29 mouse cellular contexts compared by ENCODE assay signal in the genomic region with DNA sequence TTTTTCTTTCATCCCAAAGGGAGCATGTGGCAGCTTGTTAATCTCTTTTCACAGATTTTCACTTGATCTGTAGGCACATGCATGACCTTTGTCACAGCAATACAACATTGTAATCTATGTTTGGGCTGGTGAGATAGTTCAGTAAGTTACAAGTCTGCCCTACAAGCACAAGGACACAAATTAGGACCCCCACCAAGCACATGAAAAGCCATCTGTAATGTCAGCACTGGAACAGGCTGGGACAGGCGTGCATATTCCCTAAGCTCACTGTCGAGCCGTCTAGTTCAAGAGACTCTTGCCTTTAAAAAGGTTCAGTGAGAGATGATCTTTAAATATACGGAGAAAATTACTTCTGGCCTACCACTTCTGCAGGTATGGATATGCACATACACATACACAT. TPM values are rescaled to one million over a fixed set of nuclear protein-coding genes. Genes with fewer than 3 reads are reported as not detected.
"Had no signal": no experiment of that assay in that cellular context is flagged by ENCODE, and none has a peak within 500 bp of the region (broad histone marks: within the 10 kb centered on the region; RNA-seq: fewer than 3 reads in every experiment).

No protein-coding gene starts in this region.

- H3K4me2 ChIP-seq: heart, embryonic 11.5 days; heart, embryonic 13.5 days; heart, embryonic 15.5 days; hindbrain, embryonic 12.5 days; hindbrain, embryonic 14.5 days; kidney, embryonic 15.5 days; limb, embryonic 13.5 days; limb, embryonic 15.5 days; liver, embryonic 12.5 days had no signal

- H3K4me1 ChIP-seq: hindbrain, embryonic 12.5 days; kidney, embryonic 15.5 days; limb, embryonic 13.5 days; limb, embryonic 15.5 days; liver, embryonic 12.5 days had no signal

- H3K36me3 ChIP-seq: hindbrain, embryonic 12.5 days; liver, embryonic 12.5 days had no signal

- H3K9me3 ChIP-seq: heart, embryonic 13.5 days; heart, embryonic 15.5 days; hindbrain, embryonic 12.5 days; kidney, embryonic 15.5 days; limb, embryonic 13.5 days; limb, embryonic 15.5 days; liver, embryonic 12.5 days had no signal

- H3K27me3 ChIP-seq: heart, embryonic 13.5 days; heart, embryonic 15.5 days; hindbrain, embryonic 12.5 days; kidney, embryonic 15.5 days; limb, embryonic 13.5 days; limb, embryonic 15.5 days; liver, embryonic 12.5 days had no signal

- H3K9ac ChIP-seq: heart, embryonic 13.5 days; heart, embryonic 15.5 days; hindbrain, embryonic 12.5 days; hindbrain, embryonic 14.5 days; kidney, embryonic 15.5 days; limb, embryonic 13.5 days; limb, embryonic 15.5 days; liver, embryonic 12.5 days; liver, embryonic 14.5 days had no signal

- ATAC-seq: hindbrain, postnatal 0 days; intestine, embryonic 16.5 days; liver, embryonic 12.5 days had no signal

- H3K4me3 ChIP-seq: heart, adult 2 months; heart, embryonic 13.5 days; heart, embryonic 15.5 days; hindbrain, embryonic 12.5 days; kidney, embryonic 15.5 days; limb, embryonic 13.5 days; limb, embryonic 15.5 days; liver, embryonic 12.5 days had no signal

- DNase-seq: gastrocnemius, postnatal 14 days; gastrocnemius, postnatal 36 days; heart, adult 11 months; heart, adult 2 months; heart, postnatal 14 days; heart, postnatal 36 days; kidney, adult 11 months; kidney, adult 2 months; kidney, adult 9 months; kidney, postnatal 14 days; kidney, postnatal 36 days; layer of hippocampus, adult 9-11 months; layer of hippocampus, postnatal 36 days; left cerebral cortex, postnatal 4 days had no signal

- H3K27ac ChIP-seq: heart, adult 2 months; heart, embryonic 13.5 days; heart, embryonic 15.5 days; hindbrain, embryonic 12.5 days; hindbrain, embryonic 14.5 days; hindbrain, postnatal 0 days; kidney, embryonic 15.5 days; kidney, postnatal 0 days; limb, embryonic 13.5 days; limb, embryonic 15.5 days; liver, embryonic 12.5 days; liver, embryonic 14.5 days had no signal

RNA-seq across cellular contexts. Expression of gene Nap1l5, which starts 47.4 kb away (rescaled TPM):
- total RNA-seq: gastrocnemius, postnatal 36 days; hematopoietic stem cell, adult 5-6 weeks had no signal
- polyA plus RNA-seq: liver, adult 2 months had no signal
